Mouse (Mus musculus) embryonic facial prominence, embryonic 10.5 days (tissue): ENCODE measurements around the gene Acox2. TPM values are rescaled to one million over a fixed set of nuclear protein-coding genes. Genes with fewer than 3 reads are reported as not detected.
"Not testable (repeated sequence)": the region's sequence is repeated elsewhere in the genome, so short reads cannot be mapped to it uniquely, and the experiment has no call there.

ENCODE experiments used
- DNase-seq: peaks from one replicate; pipeline ENCODE4 v3.0.0-alpha.2; 2017; ENCODE audit warnings: low spot score
- H3K27ac ChIP-seq: fragments of 300-500 bp; sonication (generic); replicated peaks from 2 replicates; pipeline ENCODE4 v1.5.1; 2016; ENCODE audit warnings: mild to moderate bottlenecking
- H3K27me3 ChIP-seq: fragments of 300-500 bp; sonication (generic); replicated peaks from 2 replicates; pipeline ENCODE4 v1.6.1; 2016; ENCODE audit warnings: low read depth, mild to moderate bottlenecking; ENCODE audit not compliant: poor library complexity, severe bottlenecking
- H3K36me3 ChIP-seq: fragments of 300-500 bp; sonication (generic); replicated peaks from 2 replicates; pipeline ENCODE4 v1.6.1; 2016; ENCODE audit warnings: mild to moderate bottlenecking, moderate library complexity
- H3K4me1 ChIP-seq: fragments of 300-500 bp; sonication (generic); 2 replicates; pipeline ENCODE4 v1.6.1; 2016
- H3K4me3 ChIP-seq: fragments of 300-500 bp; sonication (generic); 2 replicates; pipeline ENCODE4 v1.5.1; 2016; ENCODE audit warnings: mild to moderate bottlenecking, moderate library complexity
- H3K9me3 ChIP-seq: fragments of 300-500 bp; sonication (generic); 2 replicates; pipeline ENCODE4 v1.6.1; 2016; ENCODE audit warnings: mild to moderate bottlenecking
- WGBS: fragments of 180-500 bp; shearing (Covaris S2); methylation state at CpG from one replicate; pipeline ENCODE4 v1.1.7; 2016; 5-methylcytosine and 5-hydroxymethylcytosine counted together
- polyA plus RNA-seq: library from polyadenylated mRNA; unstranded; fragments of >200 nt; fragmentation: Nextera tagmentation; extraction: Ambion mirVana; gene quantifications from 2 replicates; pipeline ENCODE4 v1.2.1, GENCODE M21; 2016

The Acox2 gene
- not detected in 2 replicates for polyA plus RNA-seq

DNA sequence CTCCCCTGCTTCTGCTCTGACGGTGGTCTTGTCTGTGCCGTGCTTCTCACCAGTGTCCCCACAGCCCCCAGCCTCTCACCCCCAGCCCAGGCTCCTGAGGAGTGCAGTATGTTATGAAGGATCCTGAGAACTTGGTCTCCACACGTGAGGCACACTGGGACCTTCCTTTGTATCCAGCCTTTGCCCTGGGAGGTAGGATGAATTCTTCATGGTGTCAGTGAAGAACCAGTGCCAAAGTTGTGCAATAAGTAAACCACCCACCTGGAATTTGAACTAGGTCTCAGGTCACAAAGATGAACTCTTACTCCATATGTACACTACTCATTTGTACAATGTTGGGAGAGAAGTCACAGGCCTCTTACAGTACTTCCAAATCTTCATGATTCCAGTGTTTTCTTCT lies at the start of gene Acox2:
Acox2 (minus strand) TSS at position 188 of the 400 bp plus-strand sequence.
- DNase-seq: no peak
- 85% methylated on average over 3 of the region's 3 CpGs for WGBS
- peak within 1 kb of the TSS; percentile 26; the same call in 1 of the 2 replicates for H3K27ac ChIP-seq

DNA sequence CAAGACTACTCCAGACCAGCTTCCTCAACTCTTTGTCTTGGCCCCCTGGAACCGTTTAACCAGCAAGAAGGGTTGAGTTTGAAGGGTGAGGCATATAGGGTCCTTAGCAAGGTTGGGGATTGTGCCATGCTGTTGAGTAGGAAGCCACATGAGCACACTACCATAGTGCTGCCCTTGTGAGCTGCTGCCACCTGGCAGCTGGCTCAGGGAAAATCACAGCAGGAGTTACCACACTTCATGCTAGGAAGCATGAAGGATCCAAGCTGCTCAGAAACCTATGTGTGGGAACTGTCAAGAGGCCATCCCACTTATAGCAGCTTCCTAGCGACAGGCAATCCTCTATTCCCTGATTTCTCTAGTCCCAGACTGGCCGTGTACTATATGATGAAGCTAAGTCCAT lies 49.5 kb upstream of the Acox2 start:
- H3K4me3 ChIP-seq: no peak overlapping the region

More for the DNA sequence above, at the start of gene Acox2:
- no peaks in the 10 kb centered on the region for H3K9me3 ChIP-seq
- H3K36me3 ChIP-seq: no peaks in the 10 kb centered on the region
- no peaks in the 10 kb centered on the region; the same call in 1 of the 2 replicates for H3K27me3 ChIP-seq
- H3K4me3 ChIP-seq: no peak within 1 kb of the TSS
- H3K4me1 ChIP-seq: peaks cover 6% of the 10 kb centered on the region; the same call in 1 of the 2 replicates

DNA sequence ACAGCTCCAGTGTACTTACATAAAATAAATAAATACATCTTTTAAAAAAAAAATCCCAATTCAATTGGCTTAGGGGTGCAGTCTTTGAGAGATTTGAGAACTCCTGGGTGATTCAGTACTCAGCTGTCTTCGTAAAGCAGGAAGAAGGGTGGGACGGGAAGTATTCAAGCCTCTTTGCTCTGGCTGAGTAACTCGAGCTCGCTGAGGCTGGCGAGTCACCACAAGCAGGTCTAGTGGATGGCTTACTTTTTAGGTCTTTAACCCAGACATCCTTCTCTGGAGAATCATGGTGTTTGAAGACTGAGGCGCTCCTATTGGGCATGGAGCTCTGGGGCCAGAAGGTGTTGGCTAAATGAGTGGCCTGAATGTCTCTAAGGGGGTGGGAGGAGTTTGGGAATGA lies 47.7 kb upstream of the Acox2 start:
- Histone ChIP-seq H3K27ac (no peak overlapping the region), H3K9me3 (no peaks in the 10 kb centered on the region), H3K36me3 (no peaks in the 10 kb centered on the region), H3K4me1 (peaks cover 38% of the 10 kb centered on the region), H3K4me3 (no peak overlapping the region), H3K27me3 (peaks cover 23% of the 10 kb centered on the region; the same call in 1 of the 2 replicates)
- no peak for DNase-seq
- WGBS: 78% methylated on average over 6 of the region's 6 CpGs

More for the DNA sequence above, 49.5 kb upstream of the Acox2 start:
- H3K36me3 ChIP-seq: no peaks in the 10 kb centered on the region
- H3K4me1 ChIP-seq: peaks cover 29% of the 10 kb centered on the region
- no peak for DNase-seq
- WGBS: 75% methylated on average over 3 of the region's 3 CpGs
- peaks cover 29% of the 10 kb centered on the region; the same call in 1 of the 2 replicates for H3K27me3 ChIP-seq
- no peak overlapping the region for H3K27ac ChIP-seq
- H3K9me3 ChIP-seq: no peaks in the 10 kb centered on the region

DNA sequence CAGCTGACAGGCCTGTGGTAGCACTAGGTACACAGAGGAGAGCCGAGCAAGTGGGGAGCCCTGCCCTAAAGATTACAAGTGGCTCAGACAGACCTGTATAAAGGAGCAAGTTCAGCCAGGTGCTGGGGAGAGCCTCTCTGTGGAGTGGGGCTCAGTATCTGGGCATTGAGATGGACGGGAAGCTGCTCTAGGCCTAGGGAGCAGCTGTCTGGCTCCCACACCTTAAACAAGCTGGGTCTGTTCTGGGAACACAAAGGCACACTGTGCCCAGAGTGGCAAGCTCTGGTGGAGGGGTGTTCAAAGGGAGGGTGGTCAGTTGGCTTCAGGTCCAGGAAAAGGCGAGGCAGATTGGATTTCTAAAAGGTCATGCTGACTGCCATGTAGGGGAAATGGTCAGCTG lies 45.9 kb upstream of the Acox2 start:
- WGBS: 36% methylated on average over 3 of the region's 3 CpGs
- peaks cover 34% of the 10 kb centered on the region for H3K4me1 ChIP-seq
- H3K27me3 ChIP-seq: peaks cover 12% of the 10 kb centered on the region; the same call in 1 of the 2 replicates
- H3K27ac ChIP-seq: peak overlapping the region; percentile 32; the same call in 1 of the 2 replicates
- no peak overlapping the region for H3K4me3 ChIP-seq
- H3K36me3 ChIP-seq: no peaks in the 10 kb centered on the region
- no peaks in the 10 kb centered on the region for H3K9me3 ChIP-seq
- DNase-seq: no peak

DNA sequence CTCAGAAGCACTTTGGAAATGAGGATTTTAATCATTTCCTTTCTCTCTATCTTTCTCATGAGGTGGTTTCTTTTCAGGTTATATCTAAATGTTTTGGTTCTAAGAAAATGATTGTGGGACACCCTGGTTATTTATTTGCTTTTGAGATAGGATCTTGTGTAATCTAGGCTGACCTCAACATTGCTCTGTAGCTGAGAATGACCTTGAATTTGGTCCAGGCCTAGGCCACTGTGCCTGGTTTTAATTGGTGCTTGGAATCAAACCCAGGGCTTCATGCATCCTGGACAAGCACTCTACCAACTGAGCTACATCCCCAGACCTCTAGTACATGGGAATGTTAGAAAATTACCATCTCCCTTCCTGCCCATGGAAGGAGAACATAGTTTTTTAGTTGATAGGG lies 44.9 kb upstream of the Acox2 start:
- peaks cover 29% of the 10 kb centered on the region for H3K4me1 ChIP-seq
- H3K4me3 ChIP-seq: no peak overlapping the region
- no peak for DNase-seq
- H3K27me3 ChIP-seq: peaks cover 12% of the 10 kb centered on the region
- H3K9me3 ChIP-seq: no peaks in the 10 kb centered on the region
- H3K27ac ChIP-seq: no peak overlapping the region
- H3K36me3 ChIP-seq: no peaks in the 10 kb centered on the region

DNA sequence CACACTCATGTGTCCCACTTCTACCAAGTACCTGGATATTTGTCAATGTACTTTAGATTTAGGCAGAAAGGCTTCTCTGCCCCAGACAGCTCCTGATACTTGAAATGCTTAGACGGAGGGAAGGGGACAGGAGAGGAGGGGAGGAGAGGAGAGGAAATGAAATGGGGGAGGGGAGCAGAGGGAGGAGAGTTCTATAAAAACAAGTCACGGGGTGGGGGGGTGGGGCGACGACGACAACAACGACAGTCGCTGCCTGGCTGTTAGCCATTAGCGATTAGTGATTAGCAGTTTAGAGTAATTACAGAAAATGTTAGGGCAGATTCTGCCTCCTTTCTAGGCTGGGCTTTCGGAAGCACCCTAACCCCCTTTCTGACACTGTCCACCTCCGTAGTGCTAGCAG lies 43.5 kb upstream of the Acox2 start:
- H3K4me1 ChIP-seq: peaks cover 29% of the 10 kb centered on the region
- 10% methylated on average over 10 of the region's 10 CpGs for WGBS
- DNase-seq: no peak
- H3K9me3 ChIP-seq: no peaks in the 10 kb centered on the region
- H3K27me3 ChIP-seq: peaks cover 15% of the 10 kb centered on the region
- H3K27ac ChIP-seq: no peak overlapping the region
- no peaks in the 10 kb centered on the region for H3K36me3 ChIP-seq
- no peak overlapping the region for H3K4me3 ChIP-seq

DNA sequence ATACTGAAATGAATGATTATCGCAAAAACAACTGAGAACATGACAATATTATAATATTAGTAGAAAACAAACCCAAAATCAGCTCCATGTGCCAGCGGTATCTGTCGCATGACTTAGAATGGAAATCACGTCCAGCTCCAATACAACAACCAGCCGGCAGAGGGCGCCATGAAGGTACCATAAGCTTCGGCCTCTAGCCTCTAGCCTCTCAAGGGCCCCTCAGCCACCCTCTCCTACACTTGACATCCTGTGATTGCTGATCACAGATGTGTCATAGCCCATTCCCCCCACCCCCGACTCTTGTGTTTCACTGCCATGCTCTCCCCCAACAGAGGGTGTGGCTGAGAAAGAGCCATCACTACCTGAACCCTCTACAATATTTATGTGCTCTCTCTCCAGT lies 41.1 kb upstream of the Acox2 start:
- WGBS: 24% methylated on average over 8 of the region's 8 CpGs

DNA sequence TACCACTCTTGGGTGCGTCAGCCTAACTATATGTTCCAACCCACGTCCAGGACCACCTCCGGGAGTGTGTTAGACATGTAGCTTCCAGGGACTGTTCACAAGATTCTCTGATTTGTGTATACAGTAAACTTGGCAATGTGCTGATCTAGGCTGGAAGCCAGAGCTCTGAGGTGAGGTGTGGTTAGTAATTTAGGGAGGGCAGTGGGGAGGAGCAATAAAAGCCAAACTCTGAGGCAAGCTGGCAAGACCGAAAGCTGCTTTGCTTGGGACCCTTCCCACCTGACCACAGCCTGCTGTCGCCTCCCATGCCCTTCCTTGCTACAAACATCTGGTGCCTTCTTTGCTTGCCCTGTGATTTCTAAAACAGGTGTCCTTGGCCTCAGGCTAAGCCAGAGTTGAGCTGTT lies 38.7 kb upstream of the Acox2 start:
- DNase-seq: no peak
- Histone ChIP-seq H3K27me3 (peaks cover 15% of the 10 kb centered on the region), H3K4me3 (no peak overlapping the region), H3K9me3 (no peaks in the 10 kb centered on the region), H3K27ac (no peak overlapping the region), H3K36me3 (no peaks in the 10 kb centered on the region), H3K4me1 (peaks cover 11% of the 10 kb centered on the region)
- WGBS: 82% methylated on average over 5 of the region's 5 CpGs

More for the DNA sequence above, 41.1 kb upstream of the Acox2 start:
- peak; percentile 75 for DNase-seq
- no peak overlapping the region for H3K27ac ChIP-seq
- H3K9me3 ChIP-seq: no peaks in the 10 kb centered on the region
- H3K27me3 ChIP-seq: peaks cover 15% of the 10 kb centered on the region
- H3K4me3 ChIP-seq: no peak overlapping the region
- no peaks in the 10 kb centered on the region for H3K36me3 ChIP-seq
- peaks cover 19% of the 10 kb centered on the region for H3K4me1 ChIP-seq

DNA sequence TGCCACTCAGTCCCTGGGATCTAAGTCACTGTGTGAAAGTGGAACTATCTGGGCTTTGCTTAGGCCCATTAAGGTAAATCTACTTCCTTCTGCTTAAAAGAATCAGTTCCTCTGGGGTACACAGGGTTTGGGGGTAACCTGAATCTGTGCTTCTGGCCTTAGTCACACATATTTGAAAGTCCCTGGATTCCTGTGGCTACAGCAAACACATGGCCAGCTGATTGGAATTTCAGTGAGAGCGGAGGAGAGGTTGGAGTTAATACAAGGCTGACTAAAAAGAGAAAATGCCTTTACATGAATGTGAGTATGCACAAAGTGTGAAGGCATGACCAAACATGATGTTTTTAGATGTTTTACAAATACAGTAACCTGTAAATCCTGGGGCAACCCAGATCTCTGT lies 35.1 kb upstream of the Acox2 start:
- peaks cover 11% of the 10 kb centered on the region for H3K27me3 ChIP-seq
- no peak overlapping the region for H3K4me3 ChIP-seq
- DNase-seq: no peak
- no peak overlapping the region for H3K27ac ChIP-seq
- H3K36me3 ChIP-seq: no peaks in the 10 kb centered on the region
- H3K9me3 ChIP-seq: peaks cover 12% of the 10 kb centered on the region
- H3K4me1 ChIP-seq: no peaks in the 10 kb centered on the region
- WGBS: 95% methylated on average over 1 of the region's 1 CpGs

DNA sequence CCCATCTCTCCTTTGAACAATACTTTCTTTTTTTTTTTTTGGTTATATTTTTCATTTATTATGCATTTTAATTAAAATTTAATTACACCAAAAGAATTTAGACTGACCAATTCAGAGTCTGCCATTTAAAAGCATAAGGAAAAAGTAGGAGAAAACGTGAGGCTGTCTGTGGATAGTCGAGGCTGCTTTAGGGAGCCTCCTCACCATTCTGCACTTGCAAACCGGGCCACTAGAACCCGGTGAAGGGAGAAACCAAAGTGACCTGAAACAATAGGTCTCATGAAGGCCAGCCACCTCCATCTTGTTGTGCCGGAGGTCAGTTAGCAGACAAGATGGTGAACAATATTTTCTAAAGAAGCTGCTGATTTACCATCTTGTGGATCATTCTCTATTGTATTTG lies 27.4 kb upstream of the Acox2 start:
- not testable (repeated sequence) for H3K27me3 ChIP-seq, DNase-seq
- 86% methylated on average over 5 of the region's 5 CpGs for WGBS

DNA sequence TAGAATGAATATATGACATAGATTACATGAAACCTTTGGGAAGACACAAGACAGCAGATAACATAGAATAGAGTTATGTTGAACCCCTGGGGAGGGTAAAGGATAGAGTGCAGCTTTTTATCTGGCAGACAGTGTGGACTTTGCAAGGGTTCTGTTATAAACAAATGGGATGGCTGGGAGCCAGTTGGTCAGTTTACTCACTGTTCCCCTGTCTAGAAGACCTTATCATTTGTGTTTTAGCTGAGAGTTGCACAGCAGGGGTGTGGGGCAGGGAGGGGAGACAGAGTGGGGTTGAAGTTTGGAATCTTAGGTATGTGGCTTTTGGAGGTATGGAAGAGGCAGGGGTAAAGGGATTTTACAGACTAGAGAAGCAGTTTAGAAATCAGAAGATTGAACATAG lies 24.6 kb upstream of the Acox2 start:
- Histone ChIP-seq H3K4me3 (no peak overlapping the region), H3K36me3 (no peaks in the 10 kb centered on the region), H3K27me3 (no peaks in the 10 kb centered on the region), H3K4me1 (peaks cover 6% of the 10 kb centered on the region; the same call in 1 of the 2 replicates), H3K27ac (no peak overlapping the region), H3K9me3 (peaks cover 3% of the 10 kb centered on the region; the same call in 1 of the 2 replicates)
- DNase-seq: no peak

More for the DNA sequence above, 27.4 kb upstream of the Acox2 start:
- H3K36me3 ChIP-seq, H3K4me3 ChIP-seq, H3K4me1 ChIP-seq, H3K27ac ChIP-seq, H3K9me3 ChIP-seq: not testable (repeated sequence)

DNA sequence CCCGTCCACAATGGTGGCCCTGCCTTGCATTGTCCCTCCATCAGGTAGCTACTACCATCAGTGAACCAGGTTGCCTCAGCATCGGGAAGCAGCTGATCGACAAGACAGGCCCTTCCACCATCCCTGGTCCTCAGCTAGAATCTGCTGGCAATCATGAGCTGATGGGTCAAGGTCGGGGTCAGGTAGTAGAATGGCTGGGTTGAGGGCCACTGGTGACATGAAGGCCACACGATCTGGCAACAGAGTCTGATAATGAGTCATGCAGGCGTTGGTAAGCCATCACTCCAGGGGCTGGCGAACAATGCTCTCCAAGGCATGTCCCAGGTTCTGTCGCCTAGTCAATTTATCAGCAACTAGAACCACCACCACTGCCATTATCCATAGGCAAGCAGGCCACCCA lies 12.1 kb upstream of the Acox2 start:
- not testable (repeated sequence) for DNase-seq, H3K4me3 ChIP-seq, H3K27ac ChIP-seq, H3K4me1 ChIP-seq, H3K36me3 ChIP-seq, H3K27me3 ChIP-seq, H3K9me3 ChIP-seq
- 84% methylated on average over 8 of the region's 8 CpGs for WGBS

DNA sequence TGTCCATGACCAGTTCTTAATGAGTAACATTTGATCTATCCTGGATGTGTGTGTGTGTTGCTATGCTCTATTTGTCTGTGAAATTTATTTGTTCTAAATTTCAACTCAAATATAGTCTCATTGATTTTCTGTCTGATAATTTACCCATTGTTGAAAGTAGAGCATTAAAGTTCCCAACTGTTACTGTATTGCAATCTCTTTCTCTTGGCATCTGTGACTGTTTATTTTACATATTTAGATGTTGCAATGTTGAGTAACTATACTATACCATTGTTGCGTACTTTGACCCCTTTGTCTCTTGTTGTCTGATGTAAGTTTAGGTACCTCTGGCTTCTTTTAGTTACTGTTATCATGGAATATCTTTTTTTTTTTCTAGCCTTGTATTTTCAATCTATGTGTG lies 5.2 kb upstream of the Acox2 start:
- no peak overlapping the region for H3K4me3 ChIP-seq
- H3K27ac ChIP-seq: no peak overlapping the region
- H3K4me1 ChIP-seq: no peaks in the 10 kb centered on the region
- no peaks in the 10 kb centered on the region for H3K36me3 ChIP-seq
- no peaks in the 10 kb centered on the region for H3K9me3 ChIP-seq
- WGBS: 92% methylated on average over 1 of the region's 1 CpGs
- no peaks in the 10 kb centered on the region for H3K27me3 ChIP-seq
- no peak for DNase-seq
